Mouse (Mus musculus) induced T-regulatory cell, adult 2 months (primary cell): ENCODE data around the gene Nat9.

ENCODE experiments used
- DNase-seq: peaks from one replicate; pipeline ENCODE4 v3.0.0-alpha.2; 2012; ENCODE audit warnings: low read depth

Nat9 gene

GRCm38 (mm10) chr11:115176399-115177190 lies 11.1 kb downstream of the Nat9 start:
- DNase-seq = no peak

- peak; percentile 91 for DNase-seq
Measured at GRCm38 (mm10) chr11:115173549-115174339, 13.9 kb downstream of the Nat9 start.

- peak; percentile 71 for DNase-seq
Measured at GRCm38 (mm10) chr11:115172825-115173287, 14.8 kb downstream of the Nat9 start.

- DNase-seq = no peak
Measured at GRCm38 (mm10) chr11:115171125-115171524, 16.5 kb downstream of the Nat9 start.

- no peak for DNase-seq
Measured at GRCm38 (mm10) chr11:115169430-115169829, 18.2 kb downstream of the Nat9 start.

- peak; percentile 41 for DNase-seq
Measured at GRCm38 (mm10) chr11:115167631-115168249, 19.9 kb downstream of the Nat9 start.

- DNase-seq = peak; percentile 9
Measured at GRCm38 (mm10) chr11:115166776-115167175, 20.9 kb downstream of the Nat9 start.

- DNase-seq = peak; percentile 57
Measured at GRCm38 (mm10) chr11:115164976-115165374, 22.7 kb downstream of the Nat9 start.

GRCm38 (mm10) chr11:115164341-115164975 lies 23.2 kb downstream of the Nat9 start:
- peak; percentile 74 for DNase-seq

- DNase-seq = peak; percentile 79
Measured at GRCm38 (mm10) chr11:115163568-115164150, 24.0 kb downstream of the Nat9 start.

GRCm38 (mm10) chr11:115162832-115163480 lies 24.7 kb downstream of the Nat9 start, which contains the start of gene Slc9a3r1:
Gene Slc9a3r1 (plus strand): TSS chr11:115163341.
- DNase-seq = peak; percentile 100

GRCm38 (mm10) chr11:115162205-115162601 lies 25.5 kb downstream of the Nat9 start:
- DNase-seq = no peak

GRCm38 (mm10) chr11:115161578-115162204 lies 26.0 kb downstream of the Nat9 start:
- DNase-seq = peak; percentile 78

GRCm38 (mm10) chr11:115160883-115161577 lies 26.6 kb downstream of the Nat9 start:
- DNase-seq = peak; percentile 91

GRCm38 (mm10) chr11:115160016-115160797 lies 27.5 kb downstream of the Nat9 start:
- DNase-seq = peak; percentile 83

- DNase-seq = peak; percentile 87
Measured at GRCm38 (mm10) chr11:115157933-115158719, 29.5 kb downstream of the Nat9 start.

- peak; percentile 78 for DNase-seq
Measured at GRCm38 (mm10) chr11:115155053-115155634, 32.5 kb downstream of the Nat9 start.
